Mouse (Mus musculus): Measurements from ENCODE around the gene Cer1. TPM values are rescaled to one million over a fixed set of nuclear protein-coding genes. Genes with fewer than 3 reads are reported as not detected.

The Cer1 gene
- polyA plus RNA-seq, 1 experiment from 2014 or later, result 0.09 TPM

GRCm38 (mm10) chr4:82892247-82892646, 7.3 kb upstream of the Cer1 start:
- Histone ChIP-seq H3K4me1 (no peaks in the 10 kb centered on the region; the same call in 1 of the 2 replicates), H3K4me3 (replicated peaks) (no peak overlapping the region), H3K9ac (replicated peaks) (no peak overlapping the region), H3K27me3 (replicated peaks) (no peaks in the 10 kb centered on the region), H3K4me2 (no peak overlapping the region), H3K9me3 (replicated peaks) (no peaks in the 10 kb centered on the region), H3K27ac (replicated peaks) (no peak overlapping the region), H3K36me3 (no peaks in the 10 kb centered on the region)
- WGBS, result 89% methylated on average over 5 of the region's 5 CpGs
- no peak for ATAC-seq (ENCODE audit: low FRiP score)

DNA sequence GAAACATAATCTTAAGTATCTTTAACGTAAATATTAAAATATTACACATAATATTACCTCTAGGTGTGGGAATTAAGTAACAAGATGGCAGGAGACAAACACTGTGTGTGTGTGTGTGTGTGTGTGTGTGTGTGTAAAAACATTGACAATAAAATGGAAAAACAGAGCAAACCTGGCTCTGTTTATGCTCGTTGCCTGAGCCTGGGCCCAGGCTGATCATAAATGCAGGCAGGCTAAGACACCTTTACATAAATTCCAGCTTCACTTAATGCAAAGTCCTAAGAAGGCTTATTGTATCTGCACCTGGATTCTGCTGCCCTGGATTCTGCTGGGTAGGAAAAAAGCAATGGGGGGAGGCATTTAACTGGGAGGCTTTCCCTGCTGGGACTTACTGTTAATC, 6.6 kb upstream of the Cer1 start:
- Histone ChIP-seq H3K4me3 (replicated peaks) (no peak overlapping the region), H3K4me1 (no peaks in the 10 kb centered on the region; the same call in 1 of the 2 replicates), H3K4me2 (no peak overlapping the region), H3K27ac (replicated peaks) (no peak overlapping the region), H3K36me3 (no peaks in the 10 kb centered on the region), H3K9me3 (replicated peaks) (no peaks in the 10 kb centered on the region), H3K9ac (replicated peaks) (no peak overlapping the region), H3K27me3 (replicated peaks) (no peaks in the 10 kb centered on the region)
- no peak for ATAC-seq (ENCODE audit: low FRiP score)
- WGBS, result 78% methylated on average over 2 of the region's 2 CpGs

- H3K27ac ChIP-seq (replicated peaks), result no peak overlapping the region; the same call in 1 of the 2 replicates
- ATAC-seq (ENCODE audit: low FRiP score), result no peak
Observed at GRCm38 (mm10) chr4:82891049-82891448, 6.1 kb upstream of the Cer1 start.

DNA sequence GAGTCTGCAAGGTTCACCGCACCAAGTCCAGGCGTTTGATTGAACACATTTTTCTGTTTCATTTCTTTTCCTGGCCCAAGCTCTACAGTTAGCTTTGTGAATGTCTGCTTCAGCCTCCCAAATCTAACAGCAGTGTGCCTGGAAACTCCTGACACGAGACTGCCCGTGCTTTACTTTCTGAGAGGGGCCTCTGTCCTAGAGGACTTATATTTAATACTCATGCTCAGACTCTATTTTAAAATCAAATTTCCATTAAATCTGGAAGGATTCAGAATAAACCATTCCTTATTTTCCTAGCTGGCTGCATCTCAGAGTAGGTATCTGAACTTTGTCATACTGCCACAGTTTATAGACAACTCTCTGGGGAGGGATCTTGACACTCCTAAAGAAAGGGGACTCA, 5.6 kb upstream of the Cer1 start:
- ATAC-seq (ENCODE audit: low FRiP score), result no peak
- no peaks in the 10 kb centered on the region for H3K9me3 ChIP-seq (replicated peaks)
- 89% methylated on average over 4 of the region's 4 CpGs for WGBS
- H3K4me3 ChIP-seq (replicated peaks), result no peak overlapping the region
- H3K4me2 ChIP-seq, result no peak overlapping the region
- H3K27me3 ChIP-seq (replicated peaks), result no peaks in the 10 kb centered on the region
- H3K36me3 ChIP-seq, result no peaks in the 10 kb centered on the region
- H3K27ac ChIP-seq (replicated peaks), result no peak overlapping the region; the same call in 1 of the 2 replicates
- H3K4me1 ChIP-seq, result no peaks in the 10 kb centered on the region; the same call in 1 of the 2 replicates
- H3K9ac ChIP-seq (replicated peaks), result no peak overlapping the region

More at GRCm38 (mm10) chr4:82891049-82891448, 6.1 kb upstream of the Cer1 start:
- H3K9me3 ChIP-seq (replicated peaks), result no peaks in the 10 kb centered on the region
- no peak overlapping the region for H3K4me3 ChIP-seq (replicated peaks)
- no peak overlapping the region for H3K4me2 ChIP-seq
- WGBS, result 67% methylated on average over 7 of the region's 7 CpGs
- no peaks in the 10 kb centered on the region; the same call in 1 of the 2 replicates for H3K4me1 ChIP-seq
- H3K9ac ChIP-seq (replicated peaks), result no peak overlapping the region
- no peaks in the 10 kb centered on the region for H3K36me3 ChIP-seq
- no peaks in the 10 kb centered on the region for H3K27me3 ChIP-seq (replicated peaks)

DNA sequence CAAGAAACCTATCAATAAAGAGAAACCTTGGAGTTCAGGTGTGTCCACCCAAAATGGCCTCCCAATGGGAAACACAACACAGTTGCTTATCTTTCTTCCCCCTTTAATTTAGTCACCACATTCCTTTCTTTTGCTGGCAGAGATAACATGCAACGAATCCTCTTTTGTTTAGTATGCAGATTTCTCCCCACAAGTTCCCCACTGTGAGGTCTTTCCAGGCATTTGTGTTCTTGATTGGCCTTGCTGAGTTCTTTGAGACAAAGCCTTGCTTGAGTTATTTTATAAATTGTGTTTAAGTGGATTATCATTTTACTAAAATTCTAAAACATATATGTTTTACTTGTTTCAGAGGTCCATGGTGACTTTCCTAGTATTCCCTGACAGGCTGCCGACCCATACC, 1.2 kb upstream of the Cer1 start:
- Histone ChIP-seq H3K4me2 (no peak overlapping the region), H3K4me1 (peaks cover 7% of the 10 kb centered on the region; the same call in 1 of the 2 replicates), H3K9ac (replicated peaks) (no peak overlapping the region), H3K36me3 (no peaks in the 10 kb centered on the region), H3K27ac (replicated peaks) (no peak overlapping the region), H3K9me3 (replicated peaks) (no peaks in the 10 kb centered on the region), H3K27me3 (replicated peaks) (no peaks in the 10 kb centered on the region), H3K4me3 (replicated peaks) (no peak overlapping the region)
- no peak for ATAC-seq (ENCODE audit: low FRiP score)
- 62% methylated on average over 2 of the region's 2 CpGs for WGBS

DNA sequence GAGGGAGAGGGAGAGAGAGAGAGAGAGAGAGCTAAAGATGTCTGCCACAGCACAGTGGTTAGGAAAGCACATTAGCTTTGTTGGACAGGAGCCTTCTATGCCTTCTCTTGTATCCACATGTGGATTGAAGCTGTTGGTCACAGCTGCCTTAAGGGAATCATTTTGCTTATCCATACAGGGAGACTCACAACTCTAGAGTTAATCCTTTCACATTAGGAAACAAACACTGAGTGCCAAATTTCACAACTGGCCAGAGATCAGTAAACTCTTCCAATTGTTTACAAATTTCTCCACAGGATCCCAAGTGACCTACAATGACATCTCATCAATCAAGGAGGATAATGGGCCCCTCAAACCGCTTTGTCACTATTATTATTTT, 576 bp upstream of the Cer1 start:
- WGBS, result 32% methylated on average over 1 of the region's 1 CpGs
- H3K36me3 ChIP-seq, result no peaks in the 10 kb centered on the region
- no peak overlapping the region for H3K4me2 ChIP-seq
- no peaks in the 10 kb centered on the region for H3K27me3 ChIP-seq (replicated peaks)
- H3K9me3 ChIP-seq (replicated peaks), result no peaks in the 10 kb centered on the region
- H3K4me1 ChIP-seq, result 0 out of 2 replicates have a peak, but pooled peaks cover 7% of the 10 kb centered on the region
- no peak overlapping the region for H3K4me3 ChIP-seq (replicated peaks)
- H3K9ac ChIP-seq (replicated peaks), result no peak overlapping the region
- ATAC-seq (ENCODE audit: low FRiP score), result no peak
- no peak overlapping the region for H3K27ac ChIP-seq (replicated peaks)

DNA sequence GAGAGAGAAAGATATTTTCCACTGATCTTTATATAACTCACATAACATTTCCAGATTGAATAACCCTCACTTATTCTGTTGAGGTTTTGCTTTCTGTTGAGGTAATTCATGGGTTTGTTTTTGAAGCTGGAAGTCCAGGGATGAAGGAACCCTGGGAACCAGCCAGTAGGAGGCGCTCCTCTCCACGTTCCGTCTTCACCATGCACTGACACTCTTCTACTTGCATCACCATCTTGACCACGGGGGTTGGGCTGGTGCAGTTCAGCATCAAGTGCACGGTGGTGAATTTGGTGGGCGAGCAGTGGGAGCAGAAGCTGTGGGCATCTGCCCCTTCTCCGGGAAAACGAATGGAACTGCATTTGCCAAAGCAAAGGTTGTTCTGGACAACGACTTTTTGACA, 2.4 kb downstream of the Cer1 start:
- Histone ChIP-seq H3K4me1 (0 out of 2 replicates have a peak, but pooled peaks cover 7% of the 10 kb centered on the region), H3K4me3 (replicated peaks) (no peak overlapping the region), H3K9me3 (replicated peaks) (no peaks in the 10 kb centered on the region), H3K4me2 (no peak overlapping the region), H3K27ac (replicated peaks) (no peak overlapping the region), H3K27me3 (replicated peaks) (no peaks in the 10 kb centered on the region), H3K36me3 (no peaks in the 10 kb centered on the region), H3K9ac (replicated peaks) (no peak overlapping the region)
- no peak for ATAC-seq (ENCODE audit: low FRiP score)
- 84% methylated on average over 9 of the region's 9 CpGs for WGBS

GRCm38 (mm10) chr4:82881366-82881765, 3.6 kb downstream of the Cer1 start:
- Histone ChIP-seq H3K4me1 (0 out of 2 replicates have a peak, but pooled peaks cover 7% of the 10 kb centered on the region), H3K9ac (replicated peaks) (no peak overlapping the region), H3K4me3 (replicated peaks) (no peak overlapping the region), H3K9me3 (replicated peaks) (no peaks in the 10 kb centered on the region), H3K36me3 (no peaks in the 10 kb centered on the region), H3K4me2 (no peak overlapping the region), H3K27ac (replicated peaks) (no peak overlapping the region), H3K27me3 (replicated peaks) (no peaks in the 10 kb centered on the region)
- WGBS, result 76% methylated on average over 3 of the region's 3 CpGs
- ATAC-seq (ENCODE audit: low FRiP score), result no peak

DNA sequence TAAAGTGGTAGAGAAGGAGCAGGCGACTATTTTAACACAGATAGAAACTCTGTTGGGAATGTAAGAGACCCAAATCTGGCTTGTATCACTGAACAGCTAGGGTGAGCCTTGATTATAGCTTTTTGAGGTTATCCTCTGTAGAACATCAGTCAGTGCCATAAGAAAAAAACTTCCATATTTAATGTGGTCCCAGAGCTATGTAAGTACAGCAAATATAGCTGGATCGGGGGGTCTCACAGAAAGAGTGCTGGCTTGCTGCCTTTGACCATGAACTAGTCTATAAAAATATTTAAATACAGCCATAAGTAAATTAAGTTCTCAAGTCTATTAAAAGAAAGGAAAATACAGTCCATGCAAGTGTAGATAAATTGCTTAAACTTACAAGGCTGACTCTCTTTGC, 4.7 kb downstream of the Cer1 start:
- no peak overlapping the region for H3K9ac ChIP-seq (replicated peaks)
- H3K4me3 ChIP-seq (replicated peaks), result no peak overlapping the region
- no peak overlapping the region for H3K27ac ChIP-seq (replicated peaks)
- H3K4me1 ChIP-seq, result 0 out of 2 replicates have a peak, but pooled peaks cover 7% of the 10 kb centered on the region
- H3K27me3 ChIP-seq (replicated peaks), result no peaks in the 10 kb centered on the region
- H3K4me2 ChIP-seq, result no peak overlapping the region
- 85% methylated on average over 2 of the region's 2 CpGs for WGBS
- H3K36me3 ChIP-seq, result no peaks in the 10 kb centered on the region
- no peak for ATAC-seq (ENCODE audit: low FRiP score)
- H3K9me3 ChIP-seq (replicated peaks), result no peaks in the 10 kb centered on the region

GRCm38 (mm10) chr4:82879152-82879551, 5.8 kb downstream of the Cer1 start:
- no peaks in the 10 kb centered on the region for H3K27me3 ChIP-seq (replicated peaks)
- no peaks in the 10 kb centered on the region for H3K36me3 ChIP-seq
- H3K9me3 ChIP-seq (replicated peaks), result no peaks in the 10 kb centered on the region
- no peak overlapping the region for H3K9ac ChIP-seq (replicated peaks)
- WGBS, result 85% methylated on average over 6 of the region's 6 CpGs
- H3K27ac ChIP-seq (replicated peaks), result no peak overlapping the region
- H3K4me3 ChIP-seq (replicated peaks), result no peak overlapping the region
- no peaks in the 10 kb centered on the region for H3K4me1 ChIP-seq
- H3K4me2 ChIP-seq, result no peak overlapping the region
- ATAC-seq (ENCODE audit: low FRiP score), result no peak

DNA sequence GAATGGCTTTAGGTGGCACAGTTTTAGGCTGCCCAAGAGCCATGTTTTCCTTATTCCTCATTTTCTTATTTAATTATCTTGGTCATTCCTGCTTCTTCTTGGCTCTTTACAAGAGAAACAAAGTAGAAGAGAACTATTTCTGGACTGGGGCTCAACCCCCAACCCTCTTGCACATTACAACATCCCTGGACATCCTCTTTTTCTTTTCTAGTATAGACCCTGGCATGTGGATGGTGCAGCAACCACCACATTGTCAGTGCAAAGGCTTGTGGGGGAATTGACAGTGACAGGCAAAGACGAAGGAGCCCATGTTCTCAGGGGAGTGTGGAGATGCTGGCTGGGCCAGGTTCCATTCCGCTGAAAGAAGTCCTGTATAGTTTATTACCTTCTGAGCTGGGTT, 8.3 kb downstream of the Cer1 start:
- no peaks in the 10 kb centered on the region for H3K36me3 ChIP-seq
- 82% methylated on average over 2 of the region's 2 CpGs for whole genome bisulfite sequencing

DNA sequence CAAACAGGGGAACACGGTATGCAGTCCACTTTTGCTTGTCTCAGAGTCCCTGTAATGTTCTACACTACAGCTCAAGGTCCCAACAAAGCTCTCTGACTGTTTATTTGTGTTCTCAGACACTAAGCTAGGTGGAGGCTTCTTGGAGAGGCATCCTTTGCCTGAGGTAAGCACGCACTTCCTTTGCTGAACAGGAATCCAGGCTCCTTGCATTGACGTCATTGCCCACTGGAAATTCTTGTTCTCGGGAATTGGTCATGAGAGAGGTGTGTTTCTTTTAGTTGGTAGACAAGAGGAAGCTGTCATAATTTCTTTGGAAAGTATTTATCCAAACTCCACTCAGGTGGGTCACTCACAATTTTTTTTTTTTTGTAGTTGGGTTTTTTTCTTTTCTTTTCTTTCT, 9.4 kb downstream of the Cer1 start:
- WGBS, result 78% methylated on average over 4 of the region's 4 CpGs
- Histone ChIP-seq H3K4me1 (no peaks in the 10 kb centered on the region), H3K27me3 (replicated peaks) (no peaks in the 10 kb centered on the region), H3K36me3 (no peaks in the 10 kb centered on the region), H3K27ac (replicated peaks) (no peak overlapping the region), H3K9me3 (replicated peaks) (no peaks in the 10 kb centered on the region), H3K9ac (replicated peaks) (no peak overlapping the region), H3K4me2 (no peak overlapping the region), H3K4me3 (replicated peaks) (no peak overlapping the region)
- no peak for ATAC-seq (ENCODE audit: low FRiP score)

More for the DNA sequence above, 8.3 kb downstream of the Cer1 start:
- Histone ChIP-seq H3K9me3 (replicated peaks) (no peaks in the 10 kb centered on the region), H3K4me2 (no peak overlapping the region), H3K27me3 (replicated peaks) (no peaks in the 10 kb centered on the region), H3K4me1 (no peaks in the 10 kb centered on the region), H3K4me3 (replicated peaks) (no peak overlapping the region), H3K27ac (replicated peaks) (no peak overlapping the region), H3K9ac (replicated peaks) (no peak overlapping the region)
- no peak for ATAC-seq (ENCODE audit: low FRiP score)

- no peak overlapping the region for H3K9ac ChIP-seq (replicated peaks)
- H3K4me2 ChIP-seq, result no peak overlapping the region
- 72% methylated on average over 4 of the region's 4 CpGs for WGBS
- no peak for ATAC-seq (ENCODE audit: low FRiP score)
- H3K27me3 ChIP-seq (replicated peaks), result no peaks in the 10 kb centered on the region
- H3K4me3 ChIP-seq (replicated peaks), result no peak overlapping the region
- H3K9me3 ChIP-seq (replicated peaks), result no peaks in the 10 kb centered on the region
- no peaks in the 10 kb centered on the region for H3K36me3 ChIP-seq
- H3K27ac ChIP-seq (replicated peaks), result no peak overlapping the region
- H3K4me1 ChIP-seq, result no peaks in the 10 kb centered on the region
Observed at GRCm38 (mm10) chr4:82874791-82875190, 10.2 kb downstream of the Cer1 start.
